Mouse (Mus musculus) liver, postnatal 0 days (tissue): ENCODE measurements at regions not wholly inside any gene's neighbourhood (a gene's known extent, or its start where the extent isn't known, plus 50 kb on each side); places are given as distances from the start of the nearest gene placed in this dataset.

Experiments used
- CTCF ChIP-seq: sonication (generic); IDR thresholded peaks from 2 replicates; pipeline ENCODE4 v1.5.1; 2016; ENCODE audit warnings: antibody characterized with exemption, low read depth
- EP300 ChIP-seq: IDR thresholded peaks from 2 replicates; pipeline ENCODE4 v1.6.1; 2016; ENCODE audit warnings: antibody characterized with exemption, low read depth, mild to moderate bottlenecking

DNA sequence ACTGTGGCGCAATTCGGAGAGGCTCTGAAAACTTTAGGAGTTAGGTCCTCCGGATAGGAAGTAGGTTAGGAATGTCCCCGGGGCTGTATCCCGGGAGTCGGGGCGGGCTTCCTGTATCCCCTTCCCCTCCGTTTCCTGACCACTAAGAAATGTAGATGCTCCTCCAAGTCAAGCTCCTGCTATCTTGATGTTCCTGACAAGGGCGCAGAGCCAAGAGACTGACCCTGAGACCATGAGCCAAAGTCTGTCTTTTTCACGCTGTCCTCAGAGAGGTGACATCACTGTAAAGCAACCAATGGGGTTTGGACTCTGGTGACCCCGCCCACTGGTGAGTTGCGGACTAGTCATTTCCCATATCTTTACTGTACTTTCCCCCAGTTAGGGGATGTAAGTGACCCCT lies 51.8 kb upstream of the Rgma start:
- TF ChIP-seq CTCF (no peak), EP300 (no peak)
